Mouse (Mus musculus): ENCODE measurements at regions not wholly inside any gene's neighbourhood (a gene's known extent, or its start where the extent isn't known, plus 50 kb on each side); places are given as distances from the start of the nearest gene placed in this dataset.

DNA sequence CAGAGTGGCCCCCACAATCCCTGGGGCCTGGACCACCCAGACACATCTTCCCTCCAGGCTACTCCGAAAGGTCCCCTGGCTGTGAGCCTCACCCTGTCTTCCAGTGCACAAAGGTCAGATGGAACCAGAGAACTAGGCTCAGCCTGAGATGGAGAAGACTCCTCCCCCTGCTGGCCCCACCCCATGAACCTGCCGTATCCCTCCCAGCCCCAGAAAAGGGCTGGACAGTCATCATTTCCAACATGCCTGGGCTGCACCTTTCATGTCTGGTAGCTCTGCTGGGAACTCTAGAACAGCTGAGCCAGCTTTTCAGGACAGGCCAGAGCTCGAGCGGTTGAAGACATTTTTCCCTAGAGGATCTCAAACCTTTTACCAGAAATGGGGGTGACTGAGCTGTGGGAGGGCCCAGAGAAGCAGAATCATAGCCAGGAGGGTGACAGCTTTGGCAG lies 77.8 kb downstream of the Zfp36l1 start:
- TF ChIP-seq POLR2A (IDR thresholded peaks at IDR 0.05; ENCODE audit: low read depth, low read length): no peak
- TF ChIP-seq CTCF (IDR thresholded peaks at IDR 0.05; ENCODE audit: extremely low read depth, insufficient read depth, insufficient read length, insufficient replicate concordance): no peak
